Mouse (Mus musculus): ENCODE measurements at regions not wholly inside any gene's neighbourhood (a gene's known extent, or its start where the extent isn't known, plus 50 kb on each side); places are given as distances from the start of the nearest gene placed in this dataset.

GRCm38 (mm10) chr10:98558560-98558959 lies 355.6 kb upstream of the Atp2b1 start:
- H3K4me1 ChIP-seq: no peaks in the 10 kb centered on the region
- H3K4me2 ChIP-seq (replicated peaks): no peak overlapping the region
- H3K27ac ChIP-seq: no peak overlapping the region
- ATAC-seq (ENCODE audit: low FRiP score, low read depth): no peak
- H3K9me3 ChIP-seq: no peaks in the 10 kb centered on the region
- WGBS: 90% methylated on average over 2 of the region's 2 CpGs
- no peak overlapping the region for H3K9ac ChIP-seq
- H3K4me3 ChIP-seq: no peak overlapping the region
- H3K36me3 ChIP-seq: no peaks in the 10 kb centered on the region
- H3K27me3 ChIP-seq (replicated peaks): no peaks in the 10 kb centered on the region

GRCm38 (mm10) chr10:98562297-98562912 lies 351.8 kb upstream of the Atp2b1 start:
- no peak overlapping the region for H3K4me3 ChIP-seq
- H3K4me2 ChIP-seq (replicated peaks): no peak overlapping the region
- H3K9me3 ChIP-seq: no peaks in the 10 kb centered on the region
- no peak overlapping the region for H3K27ac ChIP-seq
- ATAC-seq (ENCODE audit: low FRiP score, low read depth): no peak
- 89% methylated on average over 2 of the region's 2 CpGs for WGBS
- no peaks in the 10 kb centered on the region for H3K27me3 ChIP-seq (replicated peaks)
- no peaks in the 10 kb centered on the region for H3K36me3 ChIP-seq
- H3K9ac ChIP-seq: no peak overlapping the region
- H3K4me1 ChIP-seq: no peaks in the 10 kb centered on the region

- H3K4me3 ChIP-seq: no peak overlapping the region
- WGBS: 70% methylated on average over 16 of the region's 16 CpGs
- H3K4me1 ChIP-seq: no peaks in the 10 kb centered on the region
- H3K4me2 ChIP-seq (replicated peaks): no peak overlapping the region
- no peaks in the 10 kb centered on the region for H3K36me3 ChIP-seq
- H3K27ac ChIP-seq: no peak overlapping the region
- H3K27me3 ChIP-seq (replicated peaks): no peaks in the 10 kb centered on the region
- ATAC-seq (ENCODE audit: low FRiP score, low read depth): no peak
- no peak overlapping the region for H3K9ac ChIP-seq
- H3K9me3 ChIP-seq: no peaks in the 10 kb centered on the region
Observed at GRCm38 (mm10) chr10:98572782-98573536, 341.2 kb upstream of the Atp2b1 start.

GRCm38 (mm10) chr10:98577040-98577439 lies 337.2 kb upstream of the Atp2b1 start:
- Histone ChIP-seq H3K27me3 (replicated peaks) (no peaks in the 10 kb centered on the region), H3K4me1 (no peaks in the 10 kb centered on the region), H3K9ac (no peak overlapping the region), H3K36me3 (no peaks in the 10 kb centered on the region), H3K4me3 (no peak overlapping the region), H3K4me2 (replicated peaks) (no peak overlapping the region), H3K9me3 (no peaks in the 10 kb centered on the region), H3K27ac (no peak overlapping the region)
- WGBS: 91% methylated on average over 6 of the region's 6 CpGs
- no peak for ATAC-seq (ENCODE audit: low FRiP score, low read depth)

GRCm38 (mm10) chr10:98584776-98585175 lies 329.4 kb upstream of the Atp2b1 start:
- 69% methylated on average over 1 of the region's 1 CpGs for WGBS
- H3K4me3 ChIP-seq: no peak overlapping the region
- H3K4me2 ChIP-seq (replicated peaks): no peak overlapping the region
- H3K27me3 ChIP-seq (replicated peaks): no peaks in the 10 kb centered on the region
- ATAC-seq (ENCODE audit: low FRiP score, low read depth): no peak
- H3K9me3 ChIP-seq: no peaks in the 10 kb centered on the region
- H3K9ac ChIP-seq: no peak overlapping the region
- H3K36me3 ChIP-seq: no peaks in the 10 kb centered on the region
- H3K4me1 ChIP-seq: no peaks in the 10 kb centered on the region
- no peak overlapping the region for H3K27ac ChIP-seq

GRCm38 (mm10) chr10:98589726-98590125 lies 324.5 kb upstream of the Atp2b1 start:
- 93% methylated on average over 14 of the region's 14 CpGs for WGBS
- Histone ChIP-seq H3K4me1 (no peaks in the 10 kb centered on the region), H3K9me3 (no peaks in the 10 kb centered on the region), H3K4me3 (no peak overlapping the region), H3K27ac (no peak overlapping the region), H3K27me3 (replicated peaks) (no peaks in the 10 kb centered on the region), H3K4me2 (replicated peaks) (no peak overlapping the region), H3K36me3 (no peaks in the 10 kb centered on the region), H3K9ac (no peak overlapping the region)
- ATAC-seq (ENCODE audit: low FRiP score, low read depth): no peak

GRCm38 (mm10) chr10:98592154-98592553 lies 322.1 kb upstream of the Atp2b1 start:
- no peaks in the 10 kb centered on the region for H3K4me1 ChIP-seq
- H3K4me3 ChIP-seq: no peak overlapping the region
- ATAC-seq (ENCODE audit: low FRiP score, low read depth): no peak
- H3K27me3 ChIP-seq (replicated peaks): no peaks in the 10 kb centered on the region
- WGBS: 65% methylated on average over 6 of the region's 6 CpGs
- H3K9ac ChIP-seq: no peak overlapping the region
- H3K9me3 ChIP-seq: no peaks in the 10 kb centered on the region
- H3K4me2 ChIP-seq (replicated peaks): no peak overlapping the region
- no peaks in the 10 kb centered on the region for H3K36me3 ChIP-seq
- no peak overlapping the region for H3K27ac ChIP-seq

- Histone ChIP-seq H3K4me1 (no peaks in the 10 kb centered on the region), H3K4me2 (replicated peaks) (no peak overlapping the region)
Observed at GRCm38 (mm10) chr10:98593910-98594309, 320.3 kb upstream of the Atp2b1 start.

GRCm38 (mm10) chr10:98608221-98608941 lies 305.8 kb upstream of the Atp2b1 start:
- Histone ChIP-seq H3K4me2 (replicated peaks) (no peak overlapping the region), H3K4me3 (no peak overlapping the region), H3K27ac (no peak overlapping the region), H3K4me1 (no peaks in the 10 kb centered on the region), H3K9me3 (no peaks in the 10 kb centered on the region), H3K36me3 (no peaks in the 10 kb centered on the region), H3K9ac (no peak overlapping the region), H3K27me3 (replicated peaks) (no peaks in the 10 kb centered on the region)
- WGBS: 89% methylated on average over 18 of the region's 18 CpGs
- ATAC-seq (ENCODE audit: low FRiP score, low read depth): no peak

More at GRCm38 (mm10) chr10:98593910-98594309, 320.3 kb upstream of the Atp2b1 start:
- H3K9me3 ChIP-seq: no peaks in the 10 kb centered on the region
- no peak for ATAC-seq (ENCODE audit: low FRiP score, low read depth)
- H3K9ac ChIP-seq: no peak overlapping the region
- no peak overlapping the region for H3K27ac ChIP-seq
- H3K27me3 ChIP-seq (replicated peaks): no peaks in the 10 kb centered on the region
- WGBS: 89% methylated on average over 5 of the region's 5 CpGs
- no peaks in the 10 kb centered on the region for H3K36me3 ChIP-seq
- H3K4me3 ChIP-seq: no peak overlapping the region

- no peak overlapping the region for H3K9ac ChIP-seq
- no peak overlapping the region for H3K4me2 ChIP-seq (replicated peaks)
- no peaks in the 10 kb centered on the region for H3K27me3 ChIP-seq (replicated peaks)
- WGBS: 93% methylated on average over 6 of the region's 6 CpGs
- no peak for ATAC-seq (ENCODE audit: low FRiP score, low read depth)
- no peaks in the 10 kb centered on the region for H3K4me1 ChIP-seq
- no peaks in the 10 kb centered on the region for H3K36me3 ChIP-seq
- no peaks in the 10 kb centered on the region for H3K9me3 ChIP-seq
- no peak overlapping the region for H3K27ac ChIP-seq
- no peak overlapping the region for H3K4me3 ChIP-seq
Observed at GRCm38 (mm10) chr10:98610708-98611107, 303.5 kb upstream of the Atp2b1 start.

- WGBS: 94% methylated on average over 4 of the region's 4 CpGs
- no peak overlapping the region for H3K4me2 ChIP-seq (replicated peaks)
- no peak for ATAC-seq (ENCODE audit: low FRiP score, low read depth)
Observed at GRCm38 (mm10) chr10:98611707-98612360, 302.4 kb upstream of the Atp2b1 start.

More at GRCm38 (mm10) chr10:98611707-98612360, 302.4 kb upstream of the Atp2b1 start:
- H3K9ac ChIP-seq: no peak overlapping the region
- H3K27ac ChIP-seq: no peak overlapping the region
- no peak overlapping the region for H3K4me3 ChIP-seq
- no peaks in the 10 kb centered on the region for H3K27me3 ChIP-seq (replicated peaks)
- H3K4me1 ChIP-seq: no peaks in the 10 kb centered on the region
- H3K36me3 ChIP-seq: no peaks in the 10 kb centered on the region
- H3K9me3 ChIP-seq: no peaks in the 10 kb centered on the region
